Mouse (Mus musculus) hematopoietic stem cell, adult 5-6 weeks (primary cell): ENCODE measurements around the gene Olfr1423. TPM values are rescaled to one million over a fixed set of nuclear protein-coding genes. Genes with fewer than 3 reads are reported as not detected.
"Not testable (repeated sequence)": the region's sequence is repeated elsewhere in the genome, so short reads cannot be mapped to it uniquely, and the experiment has no call there.

Experiments used
- ATAC-seq, 2 experiments: fragments of 125-278 bp in 1 of 2; replicated peaks in 1 of 2; 2 replicates each; pipeline ENCODE4 v1.8.0; 2016 to 2017; ENCODE audit warnings: inconsistent platforms in 2 of 2, mild to moderate bottlenecking in 2 of 2, moderate number of reproducible peaks in 2 of 2, low read depth in 1 of 2, moderate TSS enrichment in 1 of 2; ENCODE audit not compliant: low FRiP score in 2 of 2, poor library complexity in 2 of 2, severe bottlenecking in 2 of 2, insufficient read depth in 1 of 2, low TSS enrichment in 1 of 2
- total RNA-seq: library from RNA; stranded (forward); fragments of 172-1452, 232-1000 nt; gene quantifications from 2 replicates; pipeline ENCODE4 v1.2.3, GENCODE M21; 2017

Olfr1423 gene
- total RNA-seq, 1 experiment from 2014 or later: not detected

GRCm38 (mm10) chr19:11989334-11989733 lies 51.8 kb downstream of the Olfr1423 start:
- ATAC-seq: no peak

GRCm38 (mm10) chr19:11987841-11988240 lies 53.3 kb downstream of the Olfr1423 start:
- no peak for ATAC-seq

DNA sequence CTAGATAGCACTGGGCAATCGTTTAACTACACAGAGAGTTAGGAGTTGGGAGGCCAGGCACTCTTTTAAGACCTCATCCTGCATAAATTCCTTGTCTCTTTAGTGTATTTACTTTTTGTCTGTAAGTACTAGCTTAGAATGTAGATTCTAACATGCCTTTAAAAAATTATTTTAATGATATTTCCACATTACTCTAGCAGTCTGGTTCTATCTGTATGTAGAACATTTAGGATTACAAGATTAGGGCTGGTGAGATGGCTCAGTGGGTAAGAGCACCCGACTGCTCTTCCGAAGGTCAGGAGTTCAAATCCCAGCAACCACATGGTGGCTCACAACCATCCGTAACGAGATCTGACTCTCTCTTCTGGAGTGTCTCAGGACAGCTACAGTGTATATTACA lies 56.5 kb downstream of the Olfr1423 start:
- ATAC-seq: not testable (repeated sequence)

Other genes with a start within 250 kb of the Olfr1423 start
- 13.1 and 14.9 TPM in 2 replicates for gene Stx3, start 221.9 kb downstream of the Olfr1423 start, total RNA-seq
- gene Olfr1417, start 202.1 kb downstream of the Olfr1423 start, total RNA-seq: not detected in 2 replicates
- gene Olfr1418, start 180.3 kb downstream of the Olfr1423 start, total RNA-seq: not detected in 2 replicates
- gene Olfr1419, start 166.2 kb downstream of the Olfr1423 start, total RNA-seq: not detected in 2 replicates
- gene Olfr1420, start 154.8 kb downstream of the Olfr1423 start, total RNA-seq: not detected in 2 replicates
- 14.8 and 14.9 TPM in 2 replicates for gene Patl1, start 128.9 kb downstream of the Olfr1423 start, total RNA-seq
- 35.0 and 39.5 TPM in 2 replicates for gene Osbp, start 75.4 kb downstream of the Olfr1423 start, total RNA-seq
- gene Olfr1424, start 21.4 kb upstream of the Olfr1423 start, total RNA-seq: not detected in 2 replicates
- not detected in 2 replicates for gene Olfr1425, start 36.4 kb upstream of the Olfr1423 start, total RNA-seq
- not detected in 2 replicates for gene Olfr1426, start 50.7 kb upstream of the Olfr1423 start, total RNA-seq
- gene Olfr1427, start 62.0 kb upstream of the Olfr1423 start, total RNA-seq: not detected in 2 replicates
- gene Olfr1428, start 74.6 kb upstream of the Olfr1423 start, total RNA-seq: not detected in 2 replicates
- gene Olfr76, start 81.9 kb upstream of the Olfr1423 start, total RNA-seq: not detected in 2 replicates
- not detected in 2 replicates for gene Olfr1555-ps1, start 128.8 kb upstream of the Olfr1423 start, total RNA-seq
- gene Olfr1431, start 159.3 kb upstream of the Olfr1423 start, total RNA-seq: not detected in 2 replicates
- gene Olfr1432, start 191.3 kb upstream of the Olfr1423 start, total RNA-seq: not detected in 2 replicates
- not detected in 2 replicates for gene Olfr262, start 200.3 kb upstream of the Olfr1423 start, total RNA-seq
- gene Olfr235, start 219.7 kb upstream of the Olfr1423 start, total RNA-seq: not detected in 2 replicates
- gene Olfr1434, start 238.5 kb upstream of the Olfr1423 start, total RNA-seq: not detected in 2 replicates